Mouse (Mus musculus): ENCODE data around the gene E2f2.

DNA sequence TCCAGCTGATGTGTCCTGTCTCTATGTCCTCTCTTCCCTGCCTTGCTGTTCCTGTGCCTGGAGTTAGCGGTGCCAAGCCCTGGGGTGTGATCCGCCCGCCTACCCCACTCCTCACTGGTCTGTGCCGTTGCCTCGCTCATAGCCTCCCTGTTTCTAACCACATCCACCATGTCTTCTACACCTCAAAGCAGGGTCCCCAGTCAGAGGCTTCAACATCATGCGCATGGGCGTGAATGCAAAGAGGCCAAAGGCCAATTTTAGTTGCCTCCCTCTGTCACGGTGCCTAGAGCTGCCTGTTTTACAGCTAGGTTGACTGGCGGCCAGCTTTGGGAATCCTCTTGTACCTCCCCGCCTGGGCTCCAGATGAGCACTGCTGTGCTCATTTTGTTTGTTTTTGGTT lies 24.0 kb downstream of the E2f2 start:
- TF ChIP-seq CTCF (IDR thresholded peaks at IDR 0.05; ENCODE audit: extremely low read depth, insufficient read depth, low read length) (no peak), POLR2A (IDR thresholded peaks at IDR 0.05; ENCODE audit: extremely low read depth, insufficient read depth, low read length) (no peak)
